Mouse (Mus musculus) limb, embryonic 14.5 days (tissue): ENCODE data around the gene Cep70. TPM values are rescaled to one million over a fixed set of nuclear protein-coding genes. Genes with fewer than 3 reads are reported as not detected.

Source experiments
- ATAC-seq: fragments of 200-750 bp; cut with Nextera tagmentation; 2 replicates; pipeline ENCODE4 v1.8.0; 2017; ENCODE audit warnings: low read depth, moderate number of reproducible peaks, moderate TSS enrichment; ENCODE audit not compliant: low FRiP score
- DNase-seq: peaks from one replicate; pipeline ENCODE4 v3.0.0-alpha.2; 2015; ENCODE audit warnings: low spot score
- H3K27ac ChIP-seq: fragments of 300-500 bp; sonication (generic); replicated peaks from 2 replicates; pipeline ENCODE4 v1.5.1; 2014; ENCODE audit warnings: low read depth, mild to moderate bottlenecking, low read length, moderate library complexity, mixed read lengths
- H3K27me3 ChIP-seq: fragments of 300-500 bp; sonication (generic); 2 replicates; pipeline ENCODE4 v1.6.1; 2014; ENCODE audit warnings: low read length, mixed read lengths; ENCODE audit not compliant: control insufficient read depth, insufficient read depth
- H3K36me3 ChIP-seq: fragments of 300-500 bp; sonication (generic); 2 replicates; pipeline ENCODE4 v1.6.1; 2014; ENCODE audit warnings: mild to moderate bottlenecking, low read length, moderate library complexity, mixed read lengths; ENCODE audit not compliant: control insufficient read depth, insufficient read depth
- H3K4me1 ChIP-seq: fragments of 300-500 bp; sonication (generic); 2 replicates; pipeline ENCODE4 v1.6.1; 2014; ENCODE audit warnings: antibody characterized with exemption, low read length, mixed read lengths; ENCODE audit not compliant: control insufficient read depth, insufficient read depth
- H3K4me2 ChIP-seq: fragments of 300-500 bp; sonication (generic); replicated peaks from 2 replicates; pipeline ENCODE4 v1.6.1; 2014; ENCODE audit warnings: low read depth, mild to moderate bottlenecking, low read length, moderate library complexity; ENCODE audit not compliant: severe bottlenecking
- H3K4me3 ChIP-seq: fragments of 300-500 bp; sonication (generic); replicated peaks from 2 replicates; pipeline ENCODE4 v1.5.1; 2014; ENCODE audit warnings: low read length
- H3K9ac ChIP-seq: fragments of 300-500 bp; sonication (generic); 2 replicates; pipeline ENCODE4 v1.6.1; 2014; ENCODE audit warnings: mild to moderate bottlenecking, low read depth, low read length, moderate library complexity; ENCODE audit not compliant: severe bottlenecking
- H3K9me3 ChIP-seq: fragments of 300-500 bp; sonication (generic); 2 replicates; pipeline ENCODE4 v1.6.1; 2016; ENCODE audit warnings: low read length; ENCODE audit not compliant: control insufficient read depth
- POLR2A ChIP-seq: fragments of 200-500 bp; IDR thresholded peaks from 2 replicates; pipeline ENCODE4 v1.8.0; 2012; ENCODE audit warnings: inconsistent platforms, mild to moderate bottlenecking, moderate library complexity, borderline replicate concordance; ENCODE audit not compliant: insufficient read depth, insufficient read length; ENCODE audit errors: extremely low read depth
- WGBS: fragments of 180-500 bp; shearing (Covaris S2); extraction: QIAGEN DNeasy Blood & Tissue Kit; methylation state at CpG from one replicate; pipeline ENCODE4 v1.1.7; 2014; 5-methylcytosine and 5-hydroxymethylcytosine counted together
- polyA plus RNA-seq, 2 experiments: library from polyadenylated mRNA; depleted of rRNA in 1 of 2; stranded (reverse) in 1 of 2; unstranded in 1 of 2; fragments of >200 nt; fragmentation: Nextera tagmentation in 1 of 2; extraction: Ambion mirVana in 1 of 2; gene quantifications; 2 replicates each; pipeline versions ENCODE4 v1.2.1 to v1.2.3; 2012 to 2014

Gene Cep70
- 12.0 and 16.6 TPM in 2 replicates for polyA plus RNA-seq (2012; rRNA removed)
- 23.9 and 28.0 TPM in 2 replicates for polyA plus RNA-seq (2014; fragmentation: Nextera tagmentation; extraction: Ambion mirVana)

DNA sequence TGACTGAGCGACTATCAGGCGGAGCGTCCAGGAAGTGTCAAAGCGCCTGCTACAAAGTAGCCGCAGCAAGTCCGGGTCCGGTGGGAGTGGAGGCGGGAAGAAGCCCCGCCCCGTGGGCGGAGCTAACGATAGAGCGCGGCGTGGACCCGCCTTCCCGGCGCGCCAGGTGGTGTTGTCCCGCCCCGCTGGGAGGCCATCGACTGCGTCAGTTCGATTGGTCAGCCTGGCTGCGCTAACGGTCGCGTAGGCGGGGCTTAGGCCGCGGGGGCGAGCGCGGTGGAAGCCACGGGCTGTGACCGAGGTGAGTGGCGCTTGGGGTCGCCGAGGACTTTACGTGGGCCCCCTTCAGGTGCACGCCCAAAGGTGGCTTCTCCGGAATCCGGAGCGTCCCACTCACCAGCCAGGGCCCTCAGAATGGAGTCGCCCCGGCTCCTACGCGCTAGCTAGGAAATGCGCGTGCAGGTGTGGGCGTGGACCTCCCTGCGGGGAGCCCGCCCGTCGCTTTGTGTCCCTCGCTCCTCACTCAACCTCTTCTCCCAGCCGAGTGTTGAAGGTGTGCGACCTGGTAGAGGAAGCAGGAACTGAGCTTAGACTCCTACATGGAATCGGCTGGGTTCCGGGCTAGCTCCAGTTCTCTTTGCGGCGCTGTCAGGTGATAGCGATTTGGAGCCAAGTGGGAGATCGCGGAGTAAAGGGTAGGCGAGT lies at the start of gene Cep70:
Cep70 (plus strand) TSS at position 178 of the 705 bp plus-strand sequence.
- DNase-seq (peak; percentile 96), ATAC-seq (peak; percentile 97)
- Histone ChIP-seq H3K4me1 (peaks cover 2% of the 10 kb centered on the region; the same call in 1 of the 2 replicates), H3K27me3 (no peaks in the 10 kb centered on the region), H3K4me3 (peak within 1 kb of the TSS; percentile 84), H3K27ac (peak within 1 kb of the TSS; percentile 3; the same call in 1 of the 2 replicates), H3K9ac (peak within 1 kb of the TSS; percentile 74), H3K9me3 (no peaks in the 10 kb centered on the region), H3K36me3 (peaks cover 4% of the 10 kb centered on the region; the same call in 1 of the 2 replicates), H3K4me2 (peak within 1 kb of the TSS; percentile 61)
- WGBS: under 1% methylated on average over 49 of the region's 66 CpGs
- TF ChIP-seq POLR2A: peak; percentile 78; the same call in 1 of the 2 replicates

DNA sequence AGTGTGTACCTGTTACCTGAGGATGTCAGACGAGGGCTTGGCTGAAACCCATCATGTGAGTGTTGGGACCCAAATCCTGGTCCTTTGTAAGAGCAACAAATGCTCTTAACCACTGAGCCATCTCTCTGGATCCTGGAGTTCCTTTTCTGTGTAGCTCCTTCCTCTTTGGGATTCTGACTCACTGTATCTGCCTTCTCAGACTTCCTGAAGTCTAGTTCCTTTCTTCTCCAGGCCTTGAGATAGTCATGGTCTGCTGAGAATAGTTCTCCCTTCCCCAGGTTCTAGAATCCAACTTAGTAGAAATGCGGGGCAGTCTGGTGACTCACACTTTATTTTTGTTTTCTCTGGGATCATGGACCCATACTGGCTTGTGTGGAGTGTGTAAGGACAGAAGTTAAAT lies 30.5 kb upstream of the Cep70 start:
- Histone ChIP-seq H3K36me3 (no peaks in the 10 kb centered on the region), H3K27ac (no peak overlapping the region), H3K4me3 (no peak overlapping the region), H3K9me3 (no peaks in the 10 kb centered on the region), H3K4me1 (no peaks in the 10 kb centered on the region), H3K9ac (no peak overlapping the region), H3K4me2 (no peak overlapping the region), H3K27me3 (no peaks in the 10 kb centered on the region)
- DNase-seq (no peak), ATAC-seq (no peak)
- WGBS: 72% methylated on average over 2 of the region's 2 CpGs
- no peak for TF ChIP-seq POLR2A

DNA sequence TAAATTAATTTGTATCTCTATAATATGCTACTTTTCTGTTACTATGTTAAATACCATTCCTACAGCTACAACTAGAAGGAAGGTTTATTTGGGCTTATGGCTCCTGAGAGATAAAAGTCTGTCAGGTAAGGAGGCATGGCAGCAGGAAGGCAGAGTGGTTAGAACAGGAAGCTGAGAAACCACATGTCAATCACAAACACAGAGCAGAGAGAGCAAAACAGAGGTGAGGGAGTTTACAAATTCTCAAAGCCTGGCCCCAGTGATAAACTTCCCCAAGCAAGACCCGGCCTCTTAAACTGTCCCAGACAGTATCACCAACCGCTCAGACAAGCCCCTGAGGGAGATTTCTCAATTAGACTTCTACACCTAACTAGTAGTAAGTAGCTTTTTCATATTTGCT lies 27.0 kb upstream of the Cep70 start:
- Histone ChIP-seq H3K4me2 (no peak overlapping the region), H3K4me3 (no peak overlapping the region), H3K27ac (no peak overlapping the region), H3K27me3 (no peaks in the 10 kb centered on the region), H3K4me1 (no peaks in the 10 kb centered on the region), H3K9ac (no peak overlapping the region), H3K36me3 (no peaks in the 10 kb centered on the region), H3K9me3 (no peaks in the 10 kb centered on the region)
- 72% methylated on average over 2 of the region's 2 CpGs for WGBS
- DNase-seq: no peak
- no peak for TF ChIP-seq POLR2A
- no peak for ATAC-seq

DNA sequence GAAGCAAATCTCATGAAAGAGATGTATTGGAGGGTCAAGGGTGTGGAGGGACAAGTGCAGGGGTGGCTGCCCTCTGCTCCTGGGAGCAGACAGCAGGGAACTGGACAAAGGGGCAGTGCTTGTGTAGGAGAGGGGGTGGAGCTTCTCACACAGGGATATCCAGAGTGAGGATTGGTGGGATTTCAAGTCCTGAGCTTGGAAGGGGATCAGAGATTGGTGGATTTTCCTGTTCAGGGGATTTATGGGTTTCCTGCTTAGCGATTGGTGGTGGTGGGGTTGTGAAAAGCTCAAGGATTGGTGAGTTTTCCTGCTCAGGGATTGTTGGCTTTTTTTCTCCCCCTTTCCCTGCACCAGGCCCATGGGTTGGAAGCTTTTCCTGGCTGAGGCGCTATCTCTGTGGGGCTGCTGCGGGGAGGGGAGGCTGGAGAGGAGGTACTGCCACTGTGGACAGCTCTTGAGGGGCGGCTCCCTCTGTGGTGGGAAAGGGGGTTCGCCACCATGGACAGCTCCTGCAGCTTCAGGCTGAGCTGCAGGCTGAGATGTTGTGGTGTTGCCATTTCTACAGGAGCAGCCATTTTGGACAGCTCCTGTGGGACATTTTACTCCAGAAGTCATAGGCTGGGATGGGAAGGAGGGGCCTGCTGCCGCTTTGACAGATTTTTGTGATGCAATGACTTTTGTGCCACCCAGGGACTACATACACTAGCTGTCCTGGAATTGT lies 25.0 kb upstream of the Cep70 start:
- H3K27me3 ChIP-seq: no peaks in the 10 kb centered on the region
- H3K27ac ChIP-seq: no peak overlapping the region
- DNase-seq (peak; percentile 82), ATAC-seq (peak; percentile 80; the same call in 1 of the 2 replicates)
- no peaks in the 10 kb centered on the region for H3K36me3 ChIP-seq
- 18% methylated on average over 6 of the region's 6 CpGs for WGBS
- no peaks in the 10 kb centered on the region for H3K4me1 ChIP-seq
- TF ChIP-seq POLR2A: no peak
- no peak overlapping the region for H3K4me3 ChIP-seq
- H3K4me2 ChIP-seq: no peak overlapping the region
- no peak overlapping the region for H3K9ac ChIP-seq
- no peaks in the 10 kb centered on the region for H3K9me3 ChIP-seq

DNA sequence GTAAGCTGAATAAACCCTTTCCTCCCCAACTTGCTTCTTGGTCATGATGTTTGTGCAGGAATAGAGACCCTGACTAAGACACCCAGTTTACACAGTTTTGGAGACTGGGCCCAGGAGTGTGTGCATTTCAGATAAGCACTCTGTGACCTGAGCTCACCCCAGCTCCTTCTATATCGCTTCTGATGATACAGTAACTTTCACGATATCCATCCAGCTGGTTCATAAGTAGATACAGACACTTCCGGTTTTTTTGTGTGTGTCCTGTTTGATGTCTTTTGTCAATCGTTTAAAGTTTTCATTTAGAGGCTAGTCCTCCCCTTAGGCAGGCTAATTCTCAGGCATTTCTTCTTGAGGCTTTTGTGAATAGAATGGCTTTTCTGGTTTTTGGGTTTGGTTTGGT lies 21.5 kb upstream of the Cep70 start:
- ATAC-seq (no peak), DNase-seq (no peak)
- H3K4me2 ChIP-seq: no peak overlapping the region
- H3K27me3 ChIP-seq: no peaks in the 10 kb centered on the region
- no peak for TF ChIP-seq POLR2A
- H3K4me1 ChIP-seq: no peaks in the 10 kb centered on the region
- H3K4me3 ChIP-seq: no peak overlapping the region
- H3K27ac ChIP-seq: no peak overlapping the region
- no peak overlapping the region for H3K9ac ChIP-seq
- H3K9me3 ChIP-seq: no peaks in the 10 kb centered on the region
- no peaks in the 10 kb centered on the region for H3K36me3 ChIP-seq
- WGBS: 85% methylated on average over 4 of the region's 4 CpGs
